Mouse (Mus musculus) ES-E14 (cell line): ENCODE data around the gene Gpr146.

Experiments
- CHD2 ChIP-seq: IDR thresholded peaks from 2 replicates; pipeline ENCODE4 v1.6.1; 2014; ENCODE audit warnings: mild to moderate bottlenecking, low read depth, low read length, inconsistent platforms
- HCFC1 ChIP-seq: IDR thresholded peaks from 2 replicates; pipeline ENCODE4 v1.6.1; 2012; ENCODE audit warnings: low read length, inconsistent platforms, borderline replicate concordance; ENCODE audit not compliant: insufficient read depth
- MAFK ChIP-seq: IDR thresholded peaks from 2 replicates; pipeline ENCODE4 v1.6.1; 2014; ENCODE audit warnings: mild to moderate bottlenecking, low read depth, low read length, inconsistent platforms; ENCODE audit not compliant: insufficient read depth
- ZC3H11A ChIP-seq: IDR thresholded peaks from 2 replicates; pipeline ENCODE4 v1.6.1; 2012; ENCODE audit warnings: low read depth, mild to moderate bottlenecking, inconsistent platforms, low read length, borderline replicate concordance
- ZNF384 ChIP-seq: IDR thresholded peaks from 2 replicates; pipeline ENCODE4 v1.6.1; 2012; ENCODE audit warnings: low read depth, low read length, inconsistent platforms

DNA sequence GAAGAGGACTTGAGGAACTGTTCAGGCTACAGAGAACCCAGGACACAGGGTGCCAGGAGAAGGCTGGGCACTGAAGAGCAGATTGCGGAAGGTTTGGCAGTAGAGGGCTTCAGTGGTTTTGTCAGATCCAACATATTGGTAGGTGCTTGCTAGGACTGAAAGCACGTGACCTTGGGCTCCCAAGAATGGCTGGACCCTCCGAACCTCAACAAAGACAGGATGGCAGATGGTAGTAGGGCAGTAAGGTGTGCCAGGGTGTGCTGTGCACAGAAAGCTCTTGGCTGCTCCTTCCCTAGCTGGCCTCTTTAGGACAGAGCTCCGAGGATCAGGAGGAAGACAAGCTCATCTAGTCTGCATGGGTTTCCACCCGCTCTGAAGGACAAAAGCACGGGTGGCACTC is 33.6 kb downstream of the Gpr146 start:
- no peak for TF ChIP-seq ZC3H11A
- TF ChIP-seq ZNF384, result no peak
- no peak for TF ChIP-seq MAFK
- TF ChIP-seq CHD2, result no peak
- TF ChIP-seq HCFC1, result no peak
